Mouse (Mus musculus) ovary, postnatal 14 days (tissue): Measurements from ENCODE around the gene Mrpl39.

ENCODE experiments used
- DNase-seq: peaks from one replicate; pipeline ENCODE4 v3.0.0; 2022; ENCODE audit warnings: low spot score

Mrpl39 gene

GRCm38 (mm10) chr16:84698708-84699107 is 36.8 kb downstream of the Mrpl39 start:
- no peak for DNase-seq

GRCm38 (mm10) chr16:84696178-84696577 is 39.4 kb downstream of the Mrpl39 start:
- no peak for DNase-seq

DNA sequence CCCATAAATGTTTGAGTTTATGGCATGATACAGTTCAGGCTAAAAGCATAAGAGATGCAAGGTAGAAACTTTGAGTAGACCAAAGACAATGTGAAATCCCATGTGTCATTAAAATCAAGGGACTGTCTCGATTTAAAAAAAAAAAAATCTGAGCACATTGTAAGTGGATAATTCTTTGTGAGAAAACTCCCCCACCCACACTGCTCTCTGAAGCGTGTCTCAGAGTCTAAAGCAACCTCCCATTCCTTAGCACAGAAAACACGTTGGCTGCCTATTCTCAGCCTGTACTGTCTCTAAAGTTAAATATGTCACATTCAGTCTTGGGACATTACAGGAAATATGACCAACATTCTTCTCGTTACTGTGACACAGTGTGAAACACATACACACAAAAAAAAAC is 53.6 kb downstream of the Mrpl39 start:
- DNase-seq = no peak

GRCm38 (mm10) chr16:84680760-84681159 is 54.8 kb downstream of the Mrpl39 start:
- DNase-seq = no peak

GRCm38 (mm10) chr16:84677292-84677691 is 58.2 kb downstream of the Mrpl39 start:
- DNase-seq = no peak
